9 mouse cellular contexts compared by ENCODE assay signal in the genomic region with DNA sequence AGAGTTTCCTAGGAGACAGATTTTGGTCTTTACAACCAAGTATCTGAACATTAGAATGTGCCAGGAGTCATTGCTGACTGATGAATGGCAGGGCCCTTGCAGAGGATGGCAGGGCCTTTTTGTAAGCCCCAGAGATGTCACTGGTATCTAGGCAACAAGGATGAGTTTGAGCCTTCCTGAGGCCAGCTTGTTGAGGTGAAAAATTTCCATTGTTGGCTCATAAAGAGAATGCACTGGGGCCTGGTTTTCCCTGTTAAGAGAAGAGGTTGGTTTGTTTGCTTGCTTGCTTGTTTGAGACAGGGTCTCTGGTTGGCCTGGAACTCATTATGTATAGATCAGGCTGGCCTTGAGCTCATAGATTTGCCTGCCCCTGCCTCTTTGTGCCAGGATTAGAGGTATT. TPM values are rescaled to one million over a fixed set of nuclear protein-coding genes. Genes with fewer than 3 reads are reported as not detected.
DNase-seq lines count a peak whose midpoint lies in the region; ATAC-seq lines count a peak whose summit lies in the region.
"Had no signal": no experiment of that assay in that cellular context is flagged by ENCODE, and none has a peak within 500 bp of the region (broad histone marks: within the 10 kb centered on the region; RNA-seq: fewer than 3 reads in every experiment).

No protein-coding gene starts in this region.

- no peak overlapping the region for H3K27ac ChIP-seq in heart, embryonic 15.5 days
- no peak overlapping the region for H3K27ac ChIP-seq in intestine, embryonic 14.5 days (ENCODE audit: low read depth)

- no peak for ATAC-seq in heart, embryonic 15.5 days (replicated peaks; ENCODE audit: insufficient number of reproducible peaks, insufficient read depth, low FRiP score, low read depth)
- no peak for ATAC-seq in intestine, embryonic 14.5 days (replicated peaks; ENCODE audit: low FRiP score, low TSS enrichment, low read depth)
- ATAC-seq in granulocyte monocyte progenitor cell, adult 5-6 weeks (replicated peaks; ENCODE audit: poor library complexity, severe bottlenecking): no peak

- peak overlapping the region; percentile 98; the same call in 1 of the 2 replicates for H3K4me3 ChIP-seq in heart, embryonic 15.5 days
- peak overlapping the region; percentile 84 for H3K4me3 ChIP-seq in intestine, embryonic 14.5 days (ENCODE audit: low read depth, low read length)
- H3K4me3 ChIP-seq: megakaryocyte, embryonic 14.5 days had no signal

- H3K36me3 ChIP-seq in heart, embryonic 15.5 days: 0 out of 2 replicates have a peak, but pooled peaks cover 3% of the 10 kb centered on the region
- peaks cover 9% of the 10 kb centered on the region; the same call in 1 of the 2 replicates for H3K36me3 ChIP-seq in intestine, embryonic 14.5 days (ENCODE audit: control insufficient read depth, insufficient read depth, low read length)

- H3K9me3 ChIP-seq in heart, embryonic 15.5 days (replicated peaks): no peaks in the 10 kb centered on the region
- H3K9me3 ChIP-seq in intestine, embryonic 14.5 days (ENCODE audit: control insufficient read depth, low read length): no peaks in the 10 kb centered on the region
- H3K9me3 ChIP-seq: megakaryocyte, embryonic 14.5 days had no signal

- H3K4me2 ChIP-seq in heart, embryonic 15.5 days: peak overlapping the region; percentile 73
- H3K4me2 ChIP-seq in intestine, embryonic 14.5 days (ENCODE audit: low read length): peak overlapping the region; percentile 95

- no peak for DNase-seq in heart, postnatal 25 days (ENCODE audit: low spot score)
- peak; percentile 67 for DNase-seq in embryo, embryonic 11 days
- DNase-seq in intestine, embryonic 14.5 days (ENCODE audit: low spot score): no peak
- peak; percentile 31 for DNase-seq in neural tube, embryonic 10.5 days (ENCODE audit: extremely low spot score, low spot score)
- no peak for DNase-seq in adrenal gland, postnatal 10 days
- DNase-seq in left cerebral cortex, adult 11 months (ENCODE audit: low spot score): no peak

- no peaks in the 10 kb centered on the region for H3K27me3 ChIP-seq in heart, embryonic 15.5 days
- H3K27me3 ChIP-seq in intestine, embryonic 14.5 days (replicated peaks; ENCODE audit: control insufficient read depth, insufficient read depth, low read length): no peaks in the 10 kb centered on the region

- no peak overlapping the region for H3K9ac ChIP-seq in heart, embryonic 15.5 days
- H3K9ac ChIP-seq in intestine, embryonic 14.5 days (ENCODE audit: low read length): peak overlapping the region; percentile 98; the same call in 1 of the 2 replicates

- intact Hi-C loops in heart, postnatal 25 days (cut with DNase I): no loop called here

- H3K4me1 ChIP-seq in heart, embryonic 15.5 days (replicated peaks): peaks cover 58% of the 10 kb centered on the region
- peaks cover 29% of the 10 kb centered on the region for H3K4me1 ChIP-seq in intestine, embryonic 14.5 days (replicated peaks; ENCODE audit: control insufficient read depth, insufficient read depth, low read length)

RNA-seq across cellular contexts. Expression of a gene that starts 1.8 kb away (rescaled TPM):
- 28.8 and 36.3 TPM in 2 replicates for polyA plus RNA-seq in heart, embryonic 15.5 days (2015; fragmentation: Nextera tagmentation; extraction: Ambion mirVana)
- total RNA-seq in heart, postnatal 25 days (2021): 10 to 100 TPM; 21.1 to 26.4 TPM
- 107 and 110 TPM in 2 replicates for polyA plus RNA-seq in intestine, embryonic 14.5 days (2014; fragmentation: Nextera tagmentation; extraction: Ambion mirVana)
- 24.3 and 25.5 TPM in 2 replicates for total RNA-seq in granulocyte monocyte progenitor cell, adult 5-6 weeks (2014; fragmentation: Nextera tagmentation)
- total RNA-seq in granulocyte monocyte progenitor cell, adult 5-6 weeks (2017): 34.4 and 35.8 TPM in 2 replicates
- total RNA-seq in adrenal gland, postnatal 10 days (2021): 10 to 100 TPM; 74.2 to 82.0 TPM

RNA-seq across cellular contexts. Expression of a gene that starts 22.8 kb away (rescaled TPM):
- polyA plus RNA-seq in heart, embryonic 15.5 days (2015; fragmentation: Nextera tagmentation; extraction: Ambion mirVana): 9.7 and 14.5 TPM in 2 replicates
- 1 to 10 TPM; 7.9 to 8.3 TPM for total RNA-seq in heart, postnatal 25 days (2021)
- polyA plus RNA-seq in intestine, embryonic 14.5 days (2014; fragmentation: Nextera tagmentation; extraction: Ambion mirVana): 14.3 and 15.3 TPM in 2 replicates
- 12.2 and 12.8 TPM in 2 replicates for total RNA-seq in granulocyte monocyte progenitor cell, adult 5-6 weeks (2014; fragmentation: Nextera tagmentation)
- total RNA-seq in granulocyte monocyte progenitor cell, adult 5-6 weeks (2017): 4.9 and 9.1 TPM in 2 replicates
- total RNA-seq in adrenal gland, postnatal 10 days (2021): 1 to 10 TPM; 6.9 to 9.5 TPM

RNA-seq across cellular contexts. Expression of a gene that starts 40.7 kb away (rescaled TPM):
- polyA plus RNA-seq in heart, embryonic 15.5 days (2015; fragmentation: Nextera tagmentation; extraction: Ambion mirVana): 0.06 and 0.22 TPM in 2 replicates
- total RNA-seq in heart, postnatal 25 days (2021): under 1 TPM; 0.03 to 0.23 TPM
- 1.3 and 2.1 TPM in 2 replicates for polyA plus RNA-seq in intestine, embryonic 14.5 days (2014; fragmentation: Nextera tagmentation; extraction: Ambion mirVana)
- 6.7 and 10.2 TPM in 2 replicates for total RNA-seq in granulocyte monocyte progenitor cell, adult 5-6 weeks (2014; fragmentation: Nextera tagmentation)
- 0.99 and 2.2 TPM in 2 replicates for total RNA-seq in granulocyte monocyte progenitor cell, adult 5-6 weeks (2017)
- 1 to 10 TPM; 3.3 to 4.9 TPM for total RNA-seq in adrenal gland, postnatal 10 days (2021)

Comparison
In these comparisons a context has a peak if more than half of its experiments do, and no peak if none do; other contexts are left out.
1. DNase-seq: peak in embryo, embryonic 11 days (single experiment) and neural tube, embryonic 10.5 days (single experiment); none in heart, postnatal 25 days (single experiment), intestine, embryonic 14.5 days (single experiment), adrenal gland, postnatal 10 days (single experiment) and left cerebral cortex, adult 11 months (single experiment).